Mouse (Mus musculus) kidney, postnatal 14 days (tissue): ENCODE results near the gene Hexim2.
A peak's percentile ranks its signal among the peaks of the same experiment; 100 is the strongest.

Experiments
- DNase-seq: peaks from one replicate; pipeline ENCODE4 v3.0.0; 2022; ENCODE audit warnings: mixed read lengths

Hexim2 gene

DNA sequence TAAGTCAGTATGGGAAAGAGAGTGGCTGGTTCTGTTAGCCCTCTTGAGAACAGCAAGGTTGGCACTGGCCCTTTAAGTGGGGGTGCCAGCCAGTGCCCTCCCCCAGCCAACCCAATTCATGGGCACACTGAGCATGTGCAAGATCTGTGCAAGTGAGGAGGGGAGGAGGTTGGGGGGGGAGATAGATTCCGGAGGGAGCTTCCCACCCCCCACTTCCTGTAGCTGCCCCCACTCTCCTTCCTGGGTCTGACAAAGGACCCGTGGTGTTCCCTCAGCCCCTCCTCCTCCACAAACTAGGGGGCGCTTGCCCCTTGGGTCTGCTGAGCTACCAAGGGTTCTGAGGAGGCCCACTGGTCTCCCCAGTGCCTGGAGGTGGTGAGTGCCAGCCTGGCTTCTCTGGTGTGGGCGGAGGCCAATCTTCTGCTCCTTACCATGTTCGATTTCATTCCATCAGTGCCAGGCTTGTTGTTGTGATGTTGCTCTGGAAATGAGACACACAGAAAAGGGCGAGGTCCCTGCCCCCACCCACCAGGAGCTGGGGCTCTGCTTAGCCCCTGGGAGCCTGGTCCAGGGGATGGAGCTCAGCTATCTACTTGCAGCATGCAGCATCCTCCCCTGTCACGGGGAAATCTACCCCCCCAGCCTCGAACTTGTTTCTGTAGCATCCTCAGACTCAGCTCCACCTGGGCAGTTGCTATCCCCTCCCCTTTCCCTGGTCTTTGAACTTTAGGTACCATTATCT is 10.4 kb downstream of the Hexim2 start:
- DNase-seq, result peak; percentile 87

GRCm38 (mm10) chr11:103144309-103145285 is 12.4 kb downstream of the Hexim2 start:
- peak; percentile 27 for DNase-seq

GRCm38 (mm10) chr11:103146386-103146785 is 14.2 kb downstream of the Hexim2 start:
- no peak for DNase-seq

- DNase-seq, result peak; percentile 70
These were observed 15.5 kb downstream of the Hexim2 start for GRCm38 (mm10) chr11:103147766-103148165.

- no peak for DNase-seq
These were observed 17.5 kb downstream of the Hexim2 start for GRCm38 (mm10) chr11:103149771-103150170.

GRCm38 (mm10) chr11:103158621-103159478 is 26.6 kb downstream of the Hexim2 start:
- DNase-seq, result peak; percentile 97

DNA sequence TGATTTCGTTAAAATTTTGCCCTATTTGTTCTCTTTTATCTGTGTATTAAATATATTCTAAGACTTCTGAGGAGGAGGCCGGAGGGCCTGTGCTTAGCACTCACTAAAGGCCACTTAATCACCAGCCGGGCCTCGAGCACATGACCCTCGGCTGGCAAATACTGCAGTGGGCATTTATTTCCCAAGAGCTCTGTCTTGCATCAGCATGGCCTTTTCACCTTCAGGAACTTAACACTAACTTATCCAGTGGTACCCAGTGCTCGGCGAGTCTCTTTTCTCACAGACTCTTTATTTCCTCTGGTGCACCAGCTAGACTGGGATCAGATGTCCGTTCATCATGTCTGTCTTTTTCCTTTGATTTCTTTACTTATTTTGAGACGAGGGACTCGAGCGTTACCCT is 28.5 kb downstream of the Hexim2 start:
- no peak for DNase-seq

- DNase-seq, result no peak
These were observed 29.2 kb downstream of the Hexim2 start for GRCm38 (mm10) chr11:103161449-103161848.

DNA sequence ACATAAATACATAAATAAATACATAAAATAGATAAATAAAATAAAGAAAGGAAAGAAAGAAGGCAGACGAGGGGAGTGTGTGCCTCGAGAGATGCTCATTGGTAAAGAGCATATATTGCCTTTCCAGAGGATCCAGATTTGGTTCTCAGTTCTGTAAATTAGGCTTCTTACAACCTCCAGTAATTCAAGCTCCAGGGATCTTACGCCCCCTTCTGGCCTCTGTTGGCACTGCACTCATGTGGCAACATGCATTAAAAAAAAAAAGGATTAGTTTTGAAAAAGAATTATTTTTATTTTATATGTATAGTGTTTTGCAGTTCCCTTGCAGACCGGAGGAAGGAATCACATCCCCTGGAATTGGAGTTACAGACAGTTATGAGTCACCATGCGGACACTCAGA is 29.9 kb downstream of the Hexim2 start:
- no peak for DNase-seq

- no peak for DNase-seq
These were observed 32.2 kb downstream of the Hexim2 start for GRCm38 (mm10) chr11:103164391-103164790.

DNA sequence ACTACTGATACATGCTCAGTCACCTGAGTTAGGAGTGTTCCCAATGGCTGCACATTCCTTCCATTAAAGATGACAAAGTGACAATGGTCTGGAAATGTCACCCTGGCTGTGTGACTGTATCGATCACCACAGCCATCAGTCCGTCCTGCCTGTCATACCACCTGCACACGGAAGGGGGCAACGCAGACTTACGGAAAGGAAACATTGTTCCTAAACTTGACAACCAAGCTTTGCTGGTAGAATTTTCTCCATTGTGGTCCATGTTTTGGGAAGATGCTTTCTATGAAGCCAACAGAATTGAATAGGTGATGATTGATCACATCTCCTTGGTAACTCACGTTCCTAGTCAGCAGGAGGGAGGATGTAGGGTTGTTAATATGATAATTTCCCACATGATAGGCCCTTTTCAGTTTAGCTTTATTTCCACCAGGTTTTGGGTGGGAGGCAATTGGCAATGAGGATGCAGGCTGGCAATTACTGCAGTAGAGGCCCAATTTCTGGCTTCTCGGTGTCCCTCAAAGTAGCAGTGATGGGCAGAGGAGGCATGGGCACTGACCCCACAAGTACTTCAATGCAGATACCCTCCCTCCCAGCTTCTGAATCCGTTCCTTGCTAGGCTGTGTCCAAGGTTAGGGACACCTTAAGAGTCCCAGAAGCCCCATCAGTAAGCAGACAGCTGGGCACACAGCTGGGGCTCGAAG is 36.6 kb downstream of the Hexim2 start:
- DNase-seq, result peak; percentile 80

DNA sequence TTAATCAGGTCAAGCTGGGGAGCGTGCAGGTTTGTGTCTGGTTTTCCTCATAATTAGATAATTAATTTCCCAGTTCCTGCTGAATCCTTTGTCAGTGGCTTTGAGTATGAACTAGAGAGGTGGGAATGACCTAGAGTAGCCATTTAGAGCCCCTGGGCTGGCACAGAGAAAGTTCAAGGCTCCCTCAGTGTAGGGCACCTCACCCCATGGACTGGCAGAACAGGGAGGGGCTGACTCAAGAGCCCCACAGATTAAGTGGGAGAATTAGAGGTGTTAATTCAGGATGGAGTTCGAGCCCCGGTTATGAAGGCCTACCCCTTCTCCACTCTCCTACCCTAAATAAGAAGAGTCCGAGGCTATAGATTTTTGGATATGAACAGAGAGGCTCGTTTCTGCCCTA is 37.4 kb downstream of the Hexim2 start:
- DNase-seq, result no peak

DNA sequence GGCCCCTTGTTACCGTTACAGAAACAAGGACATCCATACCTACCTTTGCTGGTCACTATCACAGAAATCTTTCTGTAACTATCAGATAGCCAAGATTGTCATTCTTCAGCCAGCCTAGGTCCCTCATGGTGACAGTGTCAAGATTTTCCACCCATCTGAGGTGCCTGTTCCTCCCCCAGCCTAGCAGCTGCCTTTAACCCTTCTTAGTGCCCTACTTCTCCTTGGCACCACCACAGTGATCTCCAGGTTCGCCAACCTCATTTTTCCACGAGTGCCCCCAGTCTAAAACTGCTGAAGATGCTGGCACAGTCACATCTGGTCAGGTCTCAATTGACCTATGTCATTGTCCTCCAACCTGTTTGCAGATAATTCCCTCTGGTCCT is 37.9 kb downstream of the Hexim2 start:
- DNase-seq, result no peak

DNA sequence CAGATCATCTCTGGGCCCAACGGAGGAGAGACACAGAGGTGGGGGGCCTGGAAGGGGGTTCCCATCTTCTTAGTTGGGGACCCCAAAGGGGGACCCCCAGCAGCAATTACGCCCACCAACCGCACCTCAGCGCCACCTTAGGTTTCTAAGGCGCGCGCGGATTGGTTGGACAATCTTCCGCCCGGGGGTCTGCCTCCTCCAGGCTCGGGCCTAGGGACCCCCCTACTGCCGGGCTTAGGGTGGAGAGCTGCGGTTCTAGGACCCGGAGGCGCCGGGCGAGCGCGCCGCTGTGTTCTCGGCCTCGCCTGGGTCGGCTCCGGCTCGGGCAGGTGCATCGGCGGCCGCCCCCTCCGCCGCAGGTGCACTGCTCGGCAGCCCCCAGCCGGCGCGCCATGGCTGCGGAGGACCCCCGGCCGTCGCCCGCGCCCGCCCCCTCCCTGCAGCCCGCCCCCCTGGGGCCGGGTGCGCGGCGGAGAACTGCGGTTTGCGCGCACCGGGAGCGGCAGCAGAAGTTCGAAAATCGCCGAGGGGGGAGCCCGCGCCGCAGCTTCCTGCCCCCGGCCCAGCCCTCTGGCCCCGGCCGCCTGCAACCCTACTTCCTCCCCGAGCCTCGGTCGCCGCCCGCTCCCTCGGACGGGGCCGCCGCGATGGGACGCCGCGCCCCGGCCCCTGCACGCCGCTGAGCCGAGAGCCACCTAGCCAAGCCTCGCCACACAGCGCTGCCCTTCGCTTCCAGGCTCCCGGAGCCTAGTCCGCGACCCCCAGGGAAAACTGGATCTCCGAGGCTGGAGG is 38.5 kb downstream of the Hexim2 start, which contains the start of gene Fmnl1:
Fmnl1 (plus strand) TSS at position 614 of the 792 bp plus-strand sequence.
- peak; percentile 64 for DNase-seq

DNA sequence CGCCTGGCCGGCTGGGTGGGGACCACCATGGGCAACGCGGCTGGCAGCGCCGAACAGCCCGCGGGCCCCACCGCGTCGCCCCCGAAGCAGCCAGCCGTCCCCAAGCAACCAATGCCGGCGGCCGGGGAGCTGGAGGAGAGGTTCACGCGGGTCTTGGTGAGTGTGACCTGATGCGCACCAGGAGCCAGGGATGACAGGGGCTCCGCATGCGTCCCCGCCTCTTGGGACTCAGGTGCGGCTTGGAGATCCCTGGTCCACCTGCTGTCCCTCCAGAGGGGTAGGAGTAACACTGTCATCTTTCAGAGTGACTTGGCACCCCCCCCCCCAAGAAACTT is 39.0 kb downstream of the Hexim2 start:
- no peak for DNase-seq

DNA sequence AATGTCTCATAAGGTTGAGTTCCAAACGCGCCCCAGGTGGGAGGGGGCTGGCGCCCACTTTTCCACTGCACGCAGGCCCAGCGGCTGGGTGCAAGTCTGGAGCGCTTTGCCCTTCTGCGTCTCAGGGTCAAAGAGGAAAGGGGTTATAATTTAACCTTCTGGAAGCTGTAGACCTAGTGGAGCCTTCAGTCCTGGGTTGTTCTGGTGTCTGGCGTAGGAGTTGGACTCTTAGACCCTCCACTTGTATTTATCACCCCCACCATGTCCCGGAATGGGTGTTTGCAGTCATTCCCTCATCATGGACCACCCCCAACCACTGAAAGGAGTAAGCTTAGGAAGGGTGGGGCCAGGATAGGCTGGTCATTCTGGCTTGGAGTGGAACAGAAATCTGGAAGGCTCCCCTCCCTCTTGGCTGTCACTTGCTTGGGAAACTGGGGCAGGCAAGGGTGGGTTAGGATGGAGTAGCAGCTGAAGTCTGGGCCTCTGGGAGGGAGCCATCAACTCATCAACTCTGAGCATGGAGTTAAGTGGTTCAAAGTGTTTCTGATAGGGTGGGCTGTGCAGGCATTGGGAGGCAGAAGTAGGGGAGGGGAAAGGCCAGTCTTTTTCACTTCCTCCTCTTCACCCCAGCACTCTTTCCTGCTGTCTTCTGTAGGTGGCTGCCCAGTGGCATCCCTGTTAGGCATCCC is 39.6 kb downstream of the Hexim2 start:
- DNase-seq, result peak; percentile 74

DNA sequence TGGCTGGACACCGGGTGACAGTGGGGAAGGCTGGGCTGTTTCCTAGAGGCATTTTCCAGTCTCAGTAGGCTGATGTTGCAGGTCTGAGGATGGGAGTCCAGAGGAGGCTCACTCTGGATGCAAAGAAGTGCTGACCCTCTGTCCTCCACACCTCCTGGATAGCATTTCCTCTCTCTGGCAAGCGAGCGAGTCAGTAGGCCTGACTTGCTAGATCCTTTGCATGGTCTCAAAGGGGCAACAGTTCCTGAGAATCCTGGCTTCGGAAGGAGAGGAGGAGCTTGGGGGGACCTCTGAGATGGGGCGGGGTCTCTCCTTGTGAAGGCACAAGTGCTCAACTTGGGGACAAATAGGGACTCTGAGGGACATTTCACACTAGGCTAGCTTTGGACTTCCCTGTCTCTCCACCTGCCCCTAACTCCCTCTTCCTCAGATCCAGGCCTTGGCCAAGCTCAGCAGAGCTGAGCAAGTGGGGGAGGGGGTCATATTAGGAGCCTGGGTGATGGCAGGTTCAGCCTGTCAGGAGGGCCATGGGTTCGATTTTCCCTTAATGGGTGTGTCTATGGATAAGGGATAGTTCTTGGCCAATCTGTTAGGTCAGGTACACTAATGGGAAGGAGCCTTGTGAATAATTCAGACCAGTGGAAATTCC is 40.3 kb downstream of the Hexim2 start:
- DNase-seq, result no peak

GRCm38 (mm10) chr11:103173041-103173770 is 41.0 kb downstream of the Hexim2 start:
- no peak for DNase-seq

GRCm38 (mm10) chr11:103173771-103174344 is 41.6 kb downstream of the Hexim2 start:
- DNase-seq, result no peak
